Mouse (Mus musculus) heart, adult 11 months (tissue): ENCODE data around the gene Ndfip2.

Source experiments
- DNase-seq: peaks from one replicate; pipeline ENCODE4 v3.0.0; 2022

Ndfip2 gene

GRCm38 (mm10) chr14:105287972-105288371 lies 29.6 kb downstream of the Ndfip2 start:
- no peak for DNase-seq

- DNase-seq, result no peak
Observed at GRCm38 (mm10) chr14:105288529-105288928, 30.2 kb downstream of the Ndfip2 start.

GRCm38 (mm10) chr14:105292139-105292538 lies 33.8 kb downstream of the Ndfip2 start:
- DNase-seq, result no peak

- no peak for DNase-seq
Observed at GRCm38 (mm10) chr14:105293777-105294176, 35.4 kb downstream of the Ndfip2 start.

GRCm38 (mm10) chr14:105295820-105296582 lies 37.6 kb downstream of the Ndfip2 start:
- DNase-seq, result no peak

GRCm38 (mm10) chr14:105299744-105300255 lies 41.4 kb downstream of the Ndfip2 start:
- DNase-seq, result no peak

GRCm38 (mm10) chr14:105300551-105300950 lies 42.2 kb downstream of the Ndfip2 start:
- no peak for DNase-seq

- DNase-seq, result no peak
Observed at GRCm38 (mm10) chr14:105302708-105303107, 44.3 kb downstream of the Ndfip2 start.

GRCm38 (mm10) chr14:105307716-105308115 lies 49.3 kb downstream of the Ndfip2 start:
- peak; percentile 29 for DNase-seq

GRCm38 (mm10) chr14:105312366-105312765 lies 54.0 kb downstream of the Ndfip2 start:
- no peak for DNase-seq

- peak; percentile 48 for DNase-seq
Observed at GRCm38 (mm10) chr14:105312944-105313343, 54.6 kb downstream of the Ndfip2 start.

GRCm38 (mm10) chr14:105313877-105314276 lies 55.5 kb downstream of the Ndfip2 start:
- DNase-seq, result no peak

GRCm38 (mm10) chr14:105321712-105322111 lies 63.3 kb downstream of the Ndfip2 start:
- DNase-seq, result no peak

- DNase-seq, result no peak
Observed at GRCm38 (mm10) chr14:105322829-105323228, 64.5 kb downstream of the Ndfip2 start.

- DNase-seq, result peak; percentile 74
Observed at GRCm38 (mm10) chr14:105323448-105323847, 65.1 kb downstream of the Ndfip2 start.

GRCm38 (mm10) chr14:105328397-105329302 lies 70.3 kb downstream of the Ndfip2 start:
- peak; percentile 99 for DNase-seq

- DNase-seq, result peak; percentile 70
Observed at GRCm38 (mm10) chr14:105333475-105334094, 75.2 kb downstream of the Ndfip2 start.

- no peak for DNase-seq
Observed at GRCm38 (mm10) chr14:105341765-105342164, 83.4 kb downstream of the Ndfip2 start.

GRCm38 (mm10) chr14:105354121-105354520 lies 95.7 kb downstream of the Ndfip2 start:
- no peak for DNase-seq
